ENCODE assay signal across 7 mouse cellular contexts in genomic region chr15:98804054-98804453, GRCm38 (mm10). TPM values are rescaled to one million over a fixed set of nuclear protein-coding genes. Genes with fewer than 3 reads are reported as not detected.
DNase-seq lines count a peak whose midpoint lies in the region; ATAC-seq lines count a peak whose summit lies in the region.

No protein-coding gene starts in this region.

- ATAC-seq in granulocyte monocyte progenitor cell, adult 5-6 weeks (replicated peaks; ENCODE audit: poor library complexity, severe bottlenecking), result peak; percentile 52
- 0 out of 2 replicates have a peak, but pooled peaks have one; percentile 19 for ATAC-seq in intestine, embryonic 16.5 days

- H3K4me1 ChIP-seq in intestine, embryonic 16.5 days (ENCODE audit: control insufficient read depth, insufficient read depth, low read length), result peaks cover 33% of the 10 kb centered on the region

- WGBS in intestine, embryonic 16.5 days, result 2% methylated on average over 32 of the region's 32 CpGs

- intact Hi-C loops in left cerebral cortex, postnatal 25 days (cut with DNase I), result loop anchor here (5.0 kb wide), 1 partner anchor 142 kb away; the partner anchor contains the start of gene Ddx23

- H3K27ac ChIP-seq in intestine, embryonic 16.5 days (ENCODE audit: low read length), result no peak overlapping the region

- H3K9ac ChIP-seq in intestine, embryonic 16.5 days (ENCODE audit: low read depth, low read length), result no peak overlapping the region

- H3K4me2 ChIP-seq in intestine, embryonic 16.5 days (ENCODE audit: low read depth, low read length), result peak overlapping the region; percentile 46

- no peaks in the 10 kb centered on the region for H3K36me3 ChIP-seq in intestine, embryonic 16.5 days (ENCODE audit: control insufficient read depth, insufficient read depth, low read length)

- peaks cover 79% of the 10 kb centered on the region for H3K27me3 ChIP-seq in intestine, embryonic 16.5 days (replicated peaks; ENCODE audit: control insufficient read depth, insufficient read depth, low read length)

- peak overlapping the region; percentile 22; the same call in 1 of the 2 replicates for H3K4me3 ChIP-seq in intestine, embryonic 16.5 days (ENCODE audit: low read length)

- peak; percentile 69 for DNase-seq in adrenal gland, adult 8-10 months
- peak; percentile 89 for DNase-seq in embryo, embryonic 11 days
- DNase-seq in left cerebral cortex, postnatal 25 days (ENCODE audit: low spot score in 2 of 2), result peak; percentile 90 to 95
- DNase-seq in mesoderm, embryonic 11.5 days (ENCODE audit: low read depth, low spot score), result peak; percentile 79
- peak; percentile 82 to 88 for DNase-seq in right cerebral cortex, postnatal 36 days (ENCODE audit: low spot score in 2 of 2)

- H3K9me3 ChIP-seq in intestine, embryonic 16.5 days (ENCODE audit: control insufficient read depth, low read length), result no peaks in the 10 kb centered on the region

RNA-seq across cellular contexts. Expression of gene Ddn, which starts 5.2 kb away (rescaled TPM):
- total RNA-seq in adrenal gland, adult 8-10 months (2022), result 1 to 10 TPM in 1 of 4 experiments, under 1 TPM in 3; 0.29 to 1.1 (median 0.61) TPM
- total RNA-seq in granulocyte monocyte progenitor cell, adult 5-6 weeks (2014; fragmentation: Nextera tagmentation), result not detected in 2 replicates
- total RNA-seq in granulocyte monocyte progenitor cell, adult 5-6 weeks (2017), result not detected in 2 replicates
- not detected in 2 replicates for polyA plus RNA-seq in intestine, embryonic 16.5 days (2015; fragmentation: Nextera tagmentation; extraction: Ambion mirVana)
- 100 to 1,000 TPM; 829 to 842 TPM for total RNA-seq in left cerebral cortex, postnatal 25 days (2021)

RNA-seq across cellular contexts. Expression of gene Wnt1, which starts 14.4 kb away (rescaled TPM):
- total RNA-seq in adrenal gland, adult 8-10 months (2022), result not detected
- not detected in 2 replicates for total RNA-seq in granulocyte monocyte progenitor cell, adult 5-6 weeks (2014; fragmentation: Nextera tagmentation)
- total RNA-seq in granulocyte monocyte progenitor cell, adult 5-6 weeks (2017), result not detected in 2 replicates
- not detected in 2 replicates for polyA plus RNA-seq in intestine, embryonic 16.5 days (2015; fragmentation: Nextera tagmentation; extraction: Ambion mirVana)
- total RNA-seq in left cerebral cortex, postnatal 25 days (2021), result not detected

RNA-seq across cellular contexts. Expression of gene Wnt10b, which starts 26.1 kb away (rescaled TPM):
- 10 to 100 TPM in 1 of 4 experiments, 1 to 10 TPM in 1, under 1 TPM in 2; 0.49 to 12.9 (median 5.0) TPM for total RNA-seq in adrenal gland, adult 8-10 months (2022)
- total RNA-seq in granulocyte monocyte progenitor cell, adult 5-6 weeks (2014; fragmentation: Nextera tagmentation), result 0.47 TPM in 1 of 2 replicates, not detected in the other
- total RNA-seq in granulocyte monocyte progenitor cell, adult 5-6 weeks (2017), result 0.26 TPM in 1 of 2 replicates, not detected in the other
- 0.09 TPM in 1 of 2 replicates, not detected in the other for polyA plus RNA-seq in intestine, embryonic 16.5 days (2015; fragmentation: Nextera tagmentation; extraction: Ambion mirVana)
- under 1 TPM; 0.37 to 0.62 TPM for total RNA-seq in left cerebral cortex, postnatal 25 days (2021)

RNA-seq across cellular contexts. Expression of gene Prkag1, which starts 27.3 kb away (rescaled TPM):
- 10 to 100 TPM; 76.0 to 83.8 (median 79.2) TPM for total RNA-seq in adrenal gland, adult 8-10 months (2022)
- 34.2 and 63.8 TPM in 2 replicates for total RNA-seq in granulocyte monocyte progenitor cell, adult 5-6 weeks (2014; fragmentation: Nextera tagmentation)
- total RNA-seq in granulocyte monocyte progenitor cell, adult 5-6 weeks (2017), result 85.0 and 110 TPM in 2 replicates
- polyA plus RNA-seq in intestine, embryonic 16.5 days (2015; fragmentation: Nextera tagmentation; extraction: Ambion mirVana), result 92.2 and 94.6 TPM in 2 replicates
- total RNA-seq in left cerebral cortex, postnatal 25 days (2021), result 10 to 100 TPM; 44.1 to 55.6 TPM

RNA-seq across cellular contexts. Expression of gene Arf3, which starts 41.0 kb away (rescaled TPM):
- total RNA-seq in adrenal gland, adult 8-10 months (2022), result 100 to 1,000 TPM; 153 to 163 (median 159) TPM
- total RNA-seq in granulocyte monocyte progenitor cell, adult 5-6 weeks (2014; fragmentation: Nextera tagmentation), result 39.0 and 41.4 TPM in 2 replicates
- total RNA-seq in granulocyte monocyte progenitor cell, adult 5-6 weeks (2017), result 29.9 and 32.7 TPM in 2 replicates
- polyA plus RNA-seq in intestine, embryonic 16.5 days (2015; fragmentation: Nextera tagmentation; extraction: Ambion mirVana), result 35.4 and 40.1 TPM in 2 replicates
- 100 to 1,000 TPM; 767 to 776 TPM for total RNA-seq in left cerebral cortex, postnatal 25 days (2021)

Comparison
In these comparisons a context has a peak if more than half of its experiments do, and no peak if none do; other contexts are left out.
1. RNA of gene Ddn, which starts 5.2 kb away (total RNA-seq): 829 to 842 TPM in left cerebral cortex, postnatal 25 days; 0.29 to 1.1 TPM in adrenal gland, adult 8-10 months and not detected in granulocyte monocyte progenitor cell, adult 5-6 weeks; every median in the first group is over 100 times any median in the second.
2. Peak in every context shown above with its lines, with median percentiles within 50 percentile points of each other: DNase-seq.